Mouse (Mus musculus): Measurements from ENCODE around the gene Zfp683. TPM values are rescaled to one million over a fixed set of nuclear protein-coding genes. Genes with fewer than 3 reads are reported as not detected.

Zfp683 gene
- total RNA-seq, 1 experiment: not detected

- in situ Hi-C loops (cut with MboI; ENCODE audit: low sequenced_read_pairs in 2 of 2, unreplicated experiment in 2 of 2): no loop called here
- Histone ChIP-seq H3K36me3 (ENCODE audit: control insufficient read depth, insufficient read depth, low read length, poor library complexity, severe bottlenecking) (peaks cover 5% of the 10 kb centered on the region; the same call in 1 of the 2 replicates), H3K9me3 (ENCODE audit: control insufficient read depth, insufficient read depth, low read depth, low read length) (no peaks in the 10 kb centered on the region), H3K9ac (ENCODE audit: insufficient read depth, low read depth, low read length, poor library complexity, severe bottlenecking) (peak overlapping the region; percentile 87), H3K27ac (ENCODE audit: insufficient read depth, low read depth, low read length, poor library complexity, severe bottlenecking) (peak overlapping the region; percentile 96), H3K4me3 (ENCODE audit: insufficient read depth in 1 of 2, low read depth in 1 of 2, low read length in 2 of 2, poor library complexity in 1 of 2, severe bottlenecking in 1 of 2) (peak overlapping the region; percentile 85 to 88), H3K4me1 (ENCODE audit: control insufficient read depth in 2 of 2, insufficient read depth in 2 of 2, low read length in 2 of 2, poor library complexity in 1 of 2) (peaks cover 3 to 4% of the 10 kb centered on the region in 2 experiments; a peak in 3 of 4 replicates)
- TF ChIP-seq MAFK (IDR thresholded peaks at IDR 0.05; ENCODE audit: insufficient read depth, low read depth, low read length): no peak
- TF ChIP-seq ZC3H11A (IDR thresholded peaks at IDR 0.05; ENCODE audit: borderline replicate concordance, low read depth, low read length): no peak
- no peak for TF ChIP-seq ZNF384 (IDR thresholded peaks at IDR 0.05; ENCODE audit: low read depth, low read length)
- no peak for DNase-seq (ENCODE audit: low read depth, low spot score)
Observed at GRCm38 (mm10) chr4:134017201-134017865, 36.3 kb upstream of the Zfp683 start.

- TF ChIP-seq MAFK (IDR thresholded peaks at IDR 0.05; ENCODE audit: insufficient read depth, low read depth, low read length): no peak
- TF ChIP-seq ZC3H11A (IDR thresholded peaks at IDR 0.05; ENCODE audit: borderline replicate concordance, low read depth, low read length): no peak
- no peak for TF ChIP-seq CHD2 (IDR thresholded peaks at IDR 0.05; ENCODE audit: low read depth, low read length)
- no peak for TF ChIP-seq HCFC1 (IDR thresholded peaks at IDR 0.05; ENCODE audit: borderline replicate concordance, insufficient read depth, low read length)
- no peak for TF ChIP-seq ZNF384 (IDR thresholded peaks at IDR 0.05; ENCODE audit: low read depth, low read length)
- no peak for DNase-seq (ENCODE audit: low read depth, low spot score)
- in situ Hi-C loops (cut with MboI; ENCODE audit: low sequenced_read_pairs in 2 of 2, unreplicated experiment in 2 of 2): no loop called here
Observed at GRCm38 (mm10) chr4:134018038-134018778, 35.4 kb upstream of the Zfp683 start.

GRCm38 (mm10) chr4:134018779-134019145, 34.9 kb upstream of the Zfp683 start, which contains the start of gene Lin28a:
Gene Lin28a, minus strand, starts transcription at chr4:134018841.
- Histone ChIP-seq H3K9ac (ENCODE audit: insufficient read depth, low read depth, low read length, poor library complexity, severe bottlenecking) (peak within 1 kb of the TSS; percentile 87), H3K27ac (ENCODE audit: insufficient read depth, low read depth, low read length, poor library complexity, severe bottlenecking) (peak within 1 kb of the TSS; percentile 96)
- peak; percentile 86 for DNase-seq (ENCODE audit: low read depth, low spot score)

More at GRCm38 (mm10) chr4:134018038-134018778, 35.4 kb upstream of the Zfp683 start:
- Histone ChIP-seq H3K4me3 (ENCODE audit: insufficient read depth in 1 of 2, low read depth in 1 of 2, low read length in 2 of 2, poor library complexity in 1 of 2, severe bottlenecking in 1 of 2) (peak overlapping the region; percentile 85 to 88), H3K4me1 (ENCODE audit: control insufficient read depth in 2 of 2, insufficient read depth in 2 of 2, low read length in 2 of 2, poor library complexity in 1 of 2) (peaks cover 0 to 4% of the 10 kb centered on the region in 2 experiments; a peak in 3 of 4 replicates), H3K9ac (ENCODE audit: insufficient read depth, low read depth, low read length, poor library complexity, severe bottlenecking) (peak overlapping the region; percentile 87), H3K36me3 (ENCODE audit: control insufficient read depth, insufficient read depth, low read length, poor library complexity, severe bottlenecking) (peaks cover 5% of the 10 kb centered on the region; the same call in 1 of the 2 replicates), H3K27ac (ENCODE audit: insufficient read depth, low read depth, low read length, poor library complexity, severe bottlenecking) (peak overlapping the region; percentile 96), H3K9me3 (ENCODE audit: control insufficient read depth, insufficient read depth, low read depth, low read length) (no peaks in the 10 kb centered on the region)

DNA sequence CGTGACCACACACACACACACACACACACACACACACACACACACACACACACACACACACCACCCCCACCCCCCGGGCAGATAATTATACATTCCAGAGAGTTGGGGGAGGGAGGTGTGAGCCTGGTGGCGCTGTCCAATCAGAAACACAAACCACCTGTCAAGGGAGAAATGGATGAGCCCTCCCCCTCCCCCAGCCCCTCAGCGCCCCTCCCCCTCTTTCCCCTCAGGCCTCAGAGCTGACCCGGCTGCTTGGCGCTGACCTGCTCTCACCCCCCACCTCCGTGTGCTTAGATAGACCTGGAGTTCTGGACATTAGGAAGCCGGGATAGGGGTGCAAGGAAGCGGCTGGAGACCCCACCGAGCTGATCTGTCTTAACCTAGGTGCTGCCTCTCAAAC, 34.4 kb upstream of the Zfp683 start:
- Histone ChIP-seq H3K9me3 (ENCODE audit: control insufficient read depth, insufficient read depth, low read depth, low read length) (no peaks in the 10 kb centered on the region), H3K4me3 (ENCODE audit: insufficient read depth in 1 of 2, low read depth in 1 of 2, low read length in 2 of 2, poor library complexity in 1 of 2, severe bottlenecking in 1 of 2) (peak overlapping the region; percentile 85 to 88), H3K9ac (ENCODE audit: insufficient read depth, low read depth, low read length, poor library complexity, severe bottlenecking) (no peak overlapping the region; the same call in 1 of the 2 replicates), H3K4me1 (ENCODE audit: control insufficient read depth in 2 of 2, insufficient read depth in 2 of 2, low read length in 2 of 2, poor library complexity in 1 of 2) (peaks cover 0 to 10% of the 10 kb centered on the region in 2 experiments; a peak in 3 of 4 replicates), H3K36me3 (ENCODE audit: control insufficient read depth, insufficient read depth, low read length, poor library complexity, severe bottlenecking) (peaks cover 4% of the 10 kb centered on the region; the same call in 1 of the 2 replicates), H3K27ac (ENCODE audit: insufficient read depth, low read depth, low read length, poor library complexity, severe bottlenecking) (peak overlapping the region; percentile 80; the same call in 1 of the 2 replicates)
- no peak for TF ChIP-seq CHD2 (IDR thresholded peaks at IDR 0.05; ENCODE audit: low read depth, low read length)
- no peak for TF ChIP-seq MAFK (IDR thresholded peaks at IDR 0.05; ENCODE audit: insufficient read depth, low read depth, low read length)
- TF ChIP-seq ZNF384 (IDR thresholded peaks at IDR 0.05; ENCODE audit: low read depth, low read length): no peak
- TF ChIP-seq ZC3H11A (IDR thresholded peaks at IDR 0.05; ENCODE audit: borderline replicate concordance, low read depth, low read length): no peak
- TF ChIP-seq HCFC1 (IDR thresholded peaks at IDR 0.05; ENCODE audit: borderline replicate concordance, insufficient read depth, low read length): no peak
- in situ Hi-C loops (cut with MboI; ENCODE audit: low sequenced_read_pairs in 2 of 2, unreplicated experiment in 2 of 2): no loop called here
- peak; percentile 46 for DNase-seq (ENCODE audit: low read depth, low spot score)

More at GRCm38 (mm10) chr4:134018779-134019145, 34.9 kb upstream of the Zfp683 start, which contains the start of gene Lin28a:
- no peak for TF ChIP-seq CHD2 (IDR thresholded peaks at IDR 0.05; ENCODE audit: low read depth, low read length)
- TF ChIP-seq ZC3H11A (IDR thresholded peaks at IDR 0.05; ENCODE audit: borderline replicate concordance, low read depth, low read length): no peak
- 0 out of 2 replicates have a peak, but pooled peaks have one; percentile 23 for TF ChIP-seq HCFC1 (IDR thresholded peaks at IDR 0.05; ENCODE audit: borderline replicate concordance, insufficient read depth, low read length)
- H3K36me3 ChIP-seq (ENCODE audit: control insufficient read depth, insufficient read depth, low read length, poor library complexity, severe bottlenecking): peaks cover 5% of the 10 kb centered on the region; the same call in 1 of the 2 replicates
- no peaks in the 10 kb centered on the region for H3K9me3 ChIP-seq (ENCODE audit: control insufficient read depth, insufficient read depth, low read depth, low read length)
- in situ Hi-C loops (cut with MboI; ENCODE audit: low sequenced_read_pairs in 2 of 2, unreplicated experiment in 2 of 2): no loop called here
- peak within 1 kb of the TSS; percentile 85 to 88 for H3K4me3 ChIP-seq (ENCODE audit: insufficient read depth in 1 of 2, low read depth in 1 of 2, low read length in 2 of 2, poor library complexity in 1 of 2, severe bottlenecking in 1 of 2)
- H3K4me1 ChIP-seq (ENCODE audit: control insufficient read depth in 2 of 2, insufficient read depth in 2 of 2, low read length in 2 of 2, poor library complexity in 1 of 2): peaks cover 0 to 9% of the 10 kb centered on the region in 2 experiments; a peak in 3 of 4 replicates

Measured in ES-E14 (cell line).